Mouse (Mus musculus) heart, adult 11 months (tissue): ENCODE measurements around the gene Oas1g.
A peak's percentile ranks its signal among the peaks of the same experiment; 100 is the strongest.

Experiments
- DNase-seq: peaks from one replicate; pipeline ENCODE4 v3.0.0; 2022

Oas1g gene

DNA sequence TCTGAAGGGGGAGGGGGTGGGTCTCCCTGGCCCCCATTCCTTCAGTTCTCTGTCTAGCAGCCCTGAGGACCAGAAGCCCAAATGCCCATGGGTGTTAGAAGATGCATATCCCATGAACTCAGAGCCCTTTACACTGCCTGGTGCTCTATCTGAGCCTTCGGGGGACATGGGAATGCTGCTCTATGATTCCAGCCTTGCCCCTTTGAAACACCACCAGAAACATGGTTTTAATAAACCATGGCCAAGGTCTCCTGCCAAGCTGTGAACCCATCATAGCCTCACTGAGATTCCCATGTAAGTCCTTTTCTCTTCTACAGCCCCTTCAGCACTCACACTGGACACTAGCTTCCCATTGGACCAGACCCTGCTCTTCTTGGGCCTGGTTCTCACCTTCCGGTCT lies 2.6 kb upstream of the Oas1g start:
- peak; percentile 83 for DNase-seq

DNA sequence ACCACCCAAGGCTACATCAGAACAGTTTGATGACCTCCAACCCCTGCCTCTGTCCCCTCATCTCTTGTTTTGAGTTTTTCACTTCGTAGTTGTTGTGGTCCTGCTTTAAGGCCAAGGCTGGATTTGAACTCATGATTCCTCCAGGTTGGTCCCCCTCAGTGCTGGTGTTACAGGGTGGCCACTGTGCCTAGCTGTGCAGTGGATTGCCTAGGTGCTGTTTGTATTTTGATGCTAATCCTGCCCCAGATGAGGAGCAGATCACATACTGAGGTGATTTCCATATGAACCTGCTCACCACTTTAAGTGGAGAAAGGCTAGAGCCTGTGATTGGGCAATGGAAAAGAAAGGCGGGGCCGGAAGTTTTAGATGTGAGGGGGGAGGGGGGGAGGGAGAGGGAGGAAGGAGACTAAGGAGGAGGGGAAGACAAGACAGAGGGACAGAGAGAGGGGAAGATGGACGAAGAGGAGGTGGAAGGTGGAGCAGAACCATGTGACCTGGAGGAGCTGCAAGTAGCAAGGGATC lies 942 bp upstream of the Oas1g start:
- DNase-seq = peak; percentile 87

DNA sequence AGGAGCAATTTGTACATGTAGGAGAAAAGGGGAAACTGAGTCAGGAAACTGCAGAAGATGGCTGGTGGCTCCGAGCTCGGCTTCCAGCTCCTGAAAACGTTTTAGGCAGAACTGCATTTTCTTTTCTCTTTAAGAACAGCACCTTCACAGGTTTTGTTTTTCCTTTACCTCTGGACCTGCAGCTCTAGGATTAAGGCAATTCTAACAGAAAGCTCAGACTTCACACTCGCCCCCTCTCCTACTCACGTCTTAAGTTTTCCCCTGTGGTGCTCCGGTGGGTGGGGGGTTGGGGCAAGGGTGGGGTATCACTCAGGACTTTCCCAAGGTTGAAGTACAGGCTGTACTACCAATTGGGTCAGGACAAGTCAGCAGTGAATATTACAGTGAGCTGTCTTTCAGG lies 418 bp upstream of the Oas1g start:
- DNase-seq = peak; percentile 73

DNA sequence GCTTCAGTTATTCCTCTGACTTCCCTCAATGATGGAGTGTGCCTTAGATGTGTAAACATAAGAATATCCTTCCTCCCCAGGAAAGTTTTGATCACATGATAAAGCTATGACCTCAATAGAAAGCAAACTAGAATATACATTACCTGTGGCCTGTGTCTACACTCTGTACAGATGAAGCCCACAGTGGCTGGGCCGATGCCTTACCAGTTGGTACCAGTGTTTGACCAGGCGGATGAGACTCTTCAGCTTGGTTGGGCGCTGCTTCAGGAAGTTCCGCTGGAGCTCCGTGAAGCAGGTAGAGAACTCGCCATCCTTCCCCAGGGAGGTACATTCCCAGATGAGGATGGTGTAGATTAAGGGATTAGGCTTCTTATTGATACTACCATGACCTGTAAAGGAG lies 5.7 kb downstream of the Oas1g start:
- peak; percentile 75 for DNase-seq

DNA sequence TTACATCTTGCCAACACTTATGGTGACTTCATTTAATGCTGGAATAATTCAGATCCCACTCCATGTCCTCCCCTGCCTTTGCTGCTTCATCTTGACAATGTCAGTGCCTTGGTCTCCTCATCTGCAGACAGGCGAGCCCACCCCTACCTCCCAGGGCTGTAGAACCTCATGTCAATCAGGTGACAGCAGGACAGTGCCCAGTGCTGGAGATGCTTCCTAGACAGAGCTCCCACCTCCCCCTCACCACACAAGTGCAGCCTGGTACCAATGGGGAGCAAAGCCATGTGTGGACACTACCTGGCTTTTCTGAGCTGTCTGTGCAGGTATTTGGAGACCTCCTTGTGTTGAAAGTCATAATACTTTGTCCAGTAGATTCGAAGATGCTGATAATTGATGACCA lies 8.6 kb downstream of the Oas1g start:
- peak; percentile 83 for DNase-seq

DNA sequence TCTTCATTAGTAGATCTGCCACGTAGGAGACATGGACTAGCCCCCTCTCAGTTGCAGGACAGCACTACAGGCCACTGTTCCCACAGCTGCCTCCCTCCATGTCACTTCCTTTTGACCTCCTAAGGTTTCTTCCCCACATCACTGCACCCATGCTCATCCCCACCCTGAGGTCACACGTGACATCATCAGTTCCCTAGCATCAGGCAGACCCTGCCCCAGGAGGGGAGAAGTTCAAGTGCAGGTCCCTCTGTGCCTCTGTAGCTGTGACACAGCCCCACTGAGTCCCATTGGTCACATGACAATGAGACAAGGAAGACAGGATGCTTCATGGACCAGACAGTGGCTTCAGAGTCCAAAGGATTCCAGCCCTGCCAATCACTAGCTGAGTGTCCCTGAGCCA lies 10.0 kb downstream of the Oas1g start:
- peak; percentile 84 for DNase-seq

DNA sequence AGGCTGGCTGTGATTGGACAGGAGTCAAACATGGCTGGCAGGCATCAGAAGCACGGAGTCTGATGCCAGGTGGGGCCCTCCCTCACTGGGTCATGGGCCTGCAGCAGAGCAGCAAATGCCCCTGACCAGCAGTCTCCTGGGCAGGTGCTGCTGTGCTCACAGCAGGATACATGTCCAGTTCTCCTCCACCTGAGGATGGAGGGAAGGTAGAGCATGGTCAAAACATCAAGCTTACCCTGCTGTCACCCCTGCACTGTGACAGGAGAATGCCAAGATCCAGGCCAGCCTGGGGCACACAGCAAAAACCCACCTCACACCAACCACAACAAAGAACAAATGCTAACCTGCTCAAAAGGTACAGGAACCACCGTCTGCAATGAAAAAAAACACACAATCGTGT lies 10.6 kb downstream of the Oas1g start:
- peak; percentile 68 for DNase-seq

DNA sequence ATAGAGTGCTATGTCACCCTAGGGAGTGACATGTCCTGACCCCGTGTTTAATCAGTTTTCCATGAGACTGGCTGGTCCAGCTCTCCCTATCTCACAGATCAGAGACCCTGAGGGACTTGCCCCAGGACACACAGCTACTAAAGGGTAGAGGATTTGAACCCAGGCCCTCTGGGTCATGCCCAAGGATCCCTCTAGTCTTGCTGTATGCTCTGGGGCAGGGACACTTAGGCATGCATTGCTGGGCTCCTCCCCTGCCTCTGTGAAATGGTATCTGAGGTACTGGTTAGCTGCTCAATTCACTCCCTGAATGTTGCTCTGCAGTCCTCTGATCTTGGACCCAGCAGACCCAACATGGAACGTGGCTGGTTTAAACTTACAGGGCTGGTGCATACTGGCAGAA lies 15.9 kb downstream of the Oas1g start:
- no peak for DNase-seq

DNA sequence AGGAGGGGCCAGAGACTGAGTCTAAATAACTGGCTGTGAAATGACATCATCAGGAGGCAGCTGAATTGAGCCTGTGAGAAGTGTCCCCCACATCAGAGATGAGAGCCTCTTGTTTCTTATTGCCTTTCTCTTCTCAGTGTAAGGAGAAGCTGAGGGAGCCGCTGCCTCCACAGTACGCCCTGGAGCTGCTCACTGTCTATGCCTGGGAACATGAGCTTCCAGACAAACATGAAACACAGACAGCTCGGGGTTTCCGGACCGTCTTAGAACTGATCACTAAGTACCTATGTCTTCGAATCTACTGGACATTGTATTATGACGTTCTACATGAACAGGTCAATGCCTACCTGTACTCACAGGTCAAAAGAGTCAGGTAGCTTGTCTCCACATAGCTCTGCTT lies 16.6 kb downstream of the Oas1g start:
- peak; percentile 63 for DNase-seq

DNA sequence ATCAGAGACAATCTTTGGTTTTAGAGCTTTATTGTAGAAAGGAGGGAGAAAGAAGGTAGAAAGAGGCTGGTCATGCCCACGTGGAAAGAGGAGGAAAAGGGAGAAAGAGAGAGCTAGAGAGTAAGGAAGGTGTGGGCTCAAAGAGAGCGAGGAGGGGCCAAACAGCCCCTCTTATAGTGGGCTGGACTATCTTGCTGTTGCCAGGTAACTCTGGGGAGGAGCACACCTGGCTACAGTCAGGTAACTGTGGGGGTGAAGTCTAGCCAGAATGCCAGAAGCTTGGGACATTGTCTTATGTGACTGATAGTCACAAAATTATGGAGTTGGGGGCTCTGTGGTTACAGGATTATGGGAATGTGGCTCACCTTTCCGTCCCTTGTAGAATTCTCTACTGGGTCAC lies 17.3 kb downstream of the Oas1g start:
- peak; percentile 63 for DNase-seq

DNA sequence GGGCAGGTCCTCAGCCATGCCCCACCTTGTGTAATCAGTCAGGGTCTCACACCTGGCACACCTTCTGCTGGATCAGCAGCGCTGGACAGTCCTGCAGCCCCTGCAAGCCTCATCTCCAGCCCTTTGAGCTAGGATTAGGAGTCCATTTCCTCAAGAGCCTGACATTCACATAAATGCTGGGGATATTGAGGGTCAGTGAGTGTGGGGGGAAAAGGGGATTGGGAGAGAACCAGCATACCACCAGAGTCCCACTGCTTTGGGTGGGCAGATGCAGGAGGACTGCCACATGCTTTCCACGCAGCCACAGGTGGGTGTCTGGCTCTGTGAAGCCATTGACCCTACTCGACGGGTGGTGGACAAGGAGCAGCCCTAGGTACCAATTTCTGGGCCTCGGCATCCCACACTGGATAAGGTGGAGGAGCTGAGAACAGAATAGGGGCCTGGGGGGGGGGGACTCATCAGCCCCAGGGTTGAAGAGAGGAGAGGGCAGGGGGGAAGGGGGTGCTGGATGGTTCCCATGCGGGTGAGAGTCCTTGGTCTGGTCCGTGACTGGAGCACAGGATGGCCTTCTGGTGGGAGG lies 17.9 kb downstream of the Oas1g start:
- DNase-seq = peak; percentile 68

DNA sequence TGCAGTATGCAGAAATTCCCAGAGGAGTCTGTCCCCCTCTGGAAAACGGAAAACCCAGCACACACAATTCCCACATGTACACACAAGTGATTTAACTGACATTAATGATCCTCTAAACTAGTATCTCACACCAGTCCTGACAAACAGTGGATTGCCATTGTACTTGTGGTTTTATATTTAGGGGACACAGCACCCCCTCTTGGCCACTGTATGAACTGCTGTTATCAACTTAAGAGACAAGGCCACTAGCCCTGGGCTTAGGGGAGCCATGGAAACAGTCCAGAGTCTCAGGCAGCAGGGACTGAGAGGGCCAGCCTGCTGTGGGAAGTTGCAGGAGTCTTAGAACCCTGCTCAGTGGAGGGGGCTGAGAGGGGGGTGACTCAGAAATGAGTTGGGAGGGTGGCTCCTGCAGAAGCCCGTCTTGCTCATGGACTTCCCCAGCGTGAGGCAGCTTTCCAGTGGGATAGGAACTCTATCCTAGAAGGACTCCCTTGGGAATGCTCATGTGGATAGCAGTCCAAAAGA lies 22.0 kb downstream of the Oas1g start:
- peak; percentile 67 for DNase-seq

DNA sequence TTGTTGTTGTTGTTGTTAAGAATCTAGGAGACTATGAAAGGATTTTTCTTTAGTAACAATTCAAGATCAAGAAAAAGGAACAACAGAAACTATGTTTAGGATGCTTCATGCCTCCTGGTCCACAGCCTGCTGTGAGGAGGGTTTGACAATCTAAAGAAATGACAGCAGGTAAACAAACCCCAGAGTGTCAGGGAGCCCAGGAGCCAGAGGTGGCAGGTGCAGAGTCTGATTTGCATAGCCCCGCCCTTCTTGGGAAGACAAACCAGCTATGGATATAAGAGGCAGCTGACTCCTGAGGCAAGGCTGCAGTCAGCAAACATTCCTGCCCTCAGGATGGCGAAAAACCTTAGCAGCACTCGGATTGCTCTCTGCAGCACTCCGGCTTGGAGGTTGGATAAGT lies 26.3 kb downstream of the Oas1g start, which contains the start of gene Oas1h:
TSS of gene Oas1h (plus strand) at position 301 of the 400 bp plus-strand sequence.
- peak; percentile 46 for DNase-seq

DNA sequence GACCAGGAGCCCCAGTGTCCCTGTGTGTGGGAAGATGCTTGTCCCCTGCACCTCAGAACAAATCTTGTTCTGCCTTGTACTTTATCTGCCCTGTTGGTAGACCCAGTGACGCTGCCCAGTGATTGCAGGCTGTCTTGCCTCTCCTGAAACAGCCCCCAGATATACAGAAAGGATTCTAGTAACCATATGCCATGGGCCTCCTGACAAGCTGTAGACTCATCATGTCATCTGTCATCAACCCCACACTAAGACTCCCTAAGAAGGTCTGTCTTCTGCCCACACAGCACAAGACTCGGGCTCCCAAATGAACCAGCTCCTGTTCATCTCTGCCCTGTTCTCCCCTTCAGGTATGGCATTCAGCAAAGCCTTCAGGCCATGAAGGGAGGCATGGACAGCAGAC lies 28.2 kb downstream of the Oas1g start:
- peak; percentile 77 for DNase-seq

DNA sequence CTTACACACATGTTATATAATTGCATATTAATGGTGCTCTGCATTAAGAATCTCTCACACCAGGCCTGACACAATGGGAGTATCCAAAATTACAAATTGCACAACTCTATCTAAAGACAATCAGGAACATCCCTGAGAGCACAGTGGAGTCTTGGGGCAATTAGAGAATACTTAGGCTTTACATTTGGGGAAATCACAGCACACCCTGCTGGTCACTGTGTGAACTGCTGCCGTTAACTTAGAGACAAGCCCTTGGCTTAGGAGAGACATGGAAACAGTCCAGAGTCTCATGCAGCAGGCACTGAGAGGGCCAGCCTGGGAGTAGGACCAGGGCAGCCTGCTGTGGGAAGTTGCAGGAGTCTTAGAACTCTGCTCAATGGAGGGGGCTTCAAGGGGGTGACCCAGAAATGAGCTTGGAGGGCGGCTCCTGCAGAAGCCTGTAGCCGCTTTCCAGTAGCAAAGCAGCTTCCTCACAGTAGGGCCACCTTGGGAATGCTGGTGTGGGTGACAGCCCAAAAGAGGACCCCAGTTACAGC lies 37.7 kb downstream of the Oas1g start:
- peak; percentile 85 for DNase-seq

DNA sequence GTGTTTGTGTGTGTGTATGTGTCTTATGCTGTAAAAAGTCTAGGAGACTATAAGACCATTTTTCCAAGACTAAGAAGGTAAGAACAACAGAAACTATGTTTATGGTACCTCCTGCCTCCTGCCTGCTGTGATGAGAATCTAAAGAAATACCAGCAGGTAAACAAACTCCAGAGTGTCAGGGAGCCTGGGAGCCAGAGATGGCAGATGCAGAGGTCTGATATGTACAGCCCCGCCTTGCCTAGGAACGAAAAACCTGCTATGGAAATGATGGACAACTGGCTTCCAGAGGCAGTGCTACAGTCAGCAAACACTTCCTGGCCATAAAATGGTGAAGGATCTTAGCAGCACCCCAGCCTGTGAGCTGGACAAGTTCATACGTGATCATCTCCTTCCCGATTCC lies 40.3 kb downstream of the Oas1g start, which contains the start of gene Oas1f:
TSS of gene Oas1f (plus strand) at position 301 of the 400 bp plus-strand sequence.
- no peak for DNase-seq

DNA sequence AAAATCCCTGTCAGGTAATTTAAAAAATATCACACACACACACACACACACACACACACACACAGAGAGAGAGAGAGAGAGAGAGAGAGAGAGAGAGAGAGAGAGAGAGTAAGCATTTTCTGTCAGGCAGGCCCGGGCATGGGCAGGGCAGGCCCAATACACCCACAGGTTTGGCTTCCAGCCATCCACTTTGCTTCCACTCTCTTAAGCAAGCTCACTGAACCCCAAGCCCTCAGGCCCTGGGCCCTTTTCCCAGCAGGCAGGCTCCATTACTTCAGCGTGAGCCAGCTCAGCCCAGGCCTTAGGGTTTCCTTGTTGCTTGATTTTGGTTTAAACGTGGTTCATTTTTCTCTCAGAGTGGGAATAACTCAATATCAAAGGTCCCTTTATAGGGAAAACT lies 42.7 kb downstream of the Oas1g start:
- DNase-seq = peak; percentile 76

DNA sequence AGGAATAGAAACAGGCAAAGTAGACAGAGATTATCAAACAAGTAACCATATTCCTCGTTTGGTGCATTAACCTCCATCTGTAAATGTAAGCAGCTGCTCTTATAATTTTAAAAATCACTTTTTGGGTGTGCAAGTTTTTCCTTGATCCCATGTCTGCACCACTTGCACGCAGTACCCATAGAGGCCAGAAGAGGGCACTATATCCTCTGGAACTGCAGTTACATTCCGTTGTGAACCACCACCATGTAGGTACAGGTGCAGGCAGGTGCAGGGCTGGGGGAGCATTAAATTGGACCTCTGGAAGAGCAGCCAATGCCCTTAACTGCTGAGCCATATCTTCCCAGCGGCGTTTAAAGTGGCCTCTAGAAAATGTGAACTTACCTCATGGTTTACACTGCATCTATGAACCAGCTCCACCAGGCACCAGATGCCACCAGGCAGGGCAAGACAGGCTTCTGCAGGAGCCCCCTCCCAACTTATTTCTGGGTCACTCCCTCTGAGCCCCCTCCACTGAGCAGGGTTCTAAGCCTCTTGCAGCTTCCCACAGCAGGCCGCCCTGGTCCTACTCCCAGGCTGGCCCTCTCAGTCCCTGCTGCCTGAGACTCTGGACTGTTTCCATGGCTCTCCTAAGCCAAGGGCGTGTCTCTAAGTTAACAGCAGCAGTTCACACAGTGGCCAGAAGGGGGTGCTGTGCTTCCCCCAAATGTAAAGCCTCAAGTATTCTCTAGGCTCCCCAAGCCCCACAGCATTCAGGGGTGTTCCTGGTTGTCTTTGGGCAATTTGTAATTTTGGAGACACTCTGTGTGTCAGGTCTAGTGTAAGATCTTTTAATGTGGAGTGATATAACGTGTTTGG lies 50.5 kb downstream of the Oas1g start:
- DNase-seq = peak; percentile 80

DNA sequence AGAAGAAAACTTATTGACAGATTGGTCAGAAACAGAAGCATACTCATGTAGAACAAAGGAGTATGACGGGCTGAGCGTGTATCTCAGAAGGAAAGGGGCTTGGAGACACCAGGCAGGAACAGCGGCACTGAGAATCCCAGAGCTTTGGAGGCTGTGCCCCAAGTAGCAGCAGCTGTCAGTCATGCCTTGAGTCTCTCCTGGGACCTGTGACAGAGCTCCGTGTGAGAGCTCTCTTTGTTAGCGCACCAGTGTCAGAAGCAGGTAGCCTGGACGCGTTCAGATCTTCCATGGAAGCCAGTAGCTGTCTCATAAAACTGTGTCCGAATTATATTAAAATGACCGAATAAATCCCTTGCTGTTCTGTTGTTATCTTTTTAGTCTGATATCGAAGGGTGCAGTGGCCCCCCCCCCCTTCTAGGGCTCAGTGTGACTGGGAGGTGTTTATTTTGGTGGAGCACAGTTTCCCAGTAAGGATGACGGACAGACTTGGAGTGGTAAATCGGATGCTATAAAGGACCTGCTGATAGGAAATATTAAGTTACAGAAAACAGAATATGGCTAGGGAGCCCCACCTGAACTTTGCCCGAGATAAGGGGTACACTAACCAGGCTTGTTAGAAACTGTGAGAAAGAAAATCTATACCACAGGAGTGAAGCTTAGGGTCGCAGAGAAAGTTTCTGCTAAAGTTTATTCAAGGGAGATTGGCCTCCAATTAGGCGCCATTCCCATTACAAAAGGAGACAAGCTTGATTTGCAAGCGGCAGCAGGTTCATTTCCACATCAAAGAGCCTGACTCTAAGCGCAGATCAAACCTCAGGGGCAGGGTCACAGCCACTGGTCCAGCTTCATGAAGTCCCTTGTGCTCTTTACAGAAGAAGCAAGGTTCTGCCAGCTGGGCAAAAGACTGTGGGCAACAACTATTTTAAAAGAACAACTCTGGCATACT lies 53.8 kb downstream of the Oas1g start:
- DNase-seq = no peak

DNA sequence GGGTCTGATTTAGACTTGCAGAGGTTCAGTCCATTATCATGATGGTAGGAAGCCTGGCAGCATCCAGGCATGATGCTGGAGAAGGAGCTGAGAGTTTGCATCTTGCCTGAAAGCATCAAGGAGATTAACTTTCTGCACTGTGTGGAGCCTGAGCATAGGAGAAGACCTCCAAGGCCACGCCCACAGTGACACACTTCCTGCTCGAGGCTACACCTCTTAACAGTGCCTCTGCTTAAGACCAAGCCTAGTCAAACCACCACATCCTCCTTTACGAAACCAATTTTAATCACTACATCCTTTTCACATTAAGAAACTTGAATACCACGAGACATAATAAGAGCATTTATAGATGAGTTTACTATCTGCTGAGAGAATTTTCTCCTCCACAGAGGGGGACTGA lies 56.4 kb downstream of the Oas1g start:
- DNase-seq = no peak
